Mouse (Mus musculus) myocyte (in vitro differentiated cells): ENCODE measurements around the gene Rbfox1. TPM values are rescaled to one million over a fixed set of nuclear protein-coding genes. Genes with fewer than 3 reads are reported as not detected.

Experiments
- H3K27me3 ChIP-seq: one replicate; pipeline ENCODE4 v1.6.1; 2011; ENCODE audit not compliant: control insufficient read depth, insufficient read depth, insufficient read length
- H3K36me3 ChIP-seq: one replicate; pipeline ENCODE4 v1.6.1; 2011; ENCODE audit not compliant: control insufficient read depth, insufficient read depth
- H3K4me2 ChIP-seq: one replicate; pipeline ENCODE4 v1.6.1; 2011; ENCODE audit warnings: low read depth, control low read depth
- H3K4me3 ChIP-seq: one replicate; pipeline ENCODE4 v1.5.1; 2011; ENCODE audit warnings: mild to moderate bottlenecking, control low read depth, moderate library complexity
- H3K79me2 ChIP-seq: one replicate; pipeline ENCODE4 v1.6.1; 2011; ENCODE audit not compliant: control insufficient read depth, insufficient read depth
- H3ac ChIP-seq: one replicate; pipeline ENCODE4 v1.6.1; 2011; ENCODE audit not compliant: control insufficient read depth, insufficient read length
- CEBPB ChIP-seq: IDR thresholded peaks from 2 replicates; pipeline ENCODE4 v1.6.1; 2011; ENCODE audit warnings: mild to moderate bottlenecking, moderate library complexity; ENCODE audit not compliant: poor library complexity, insufficient read depth, severe bottlenecking
- E2F4 ChIP-seq: IDR thresholded peaks from one replicate; pipeline ENCODE4 v1.6.1; 2011; ENCODE audit warnings: mild to moderate bottlenecking, control low read depth, moderate library complexity; ENCODE audit not compliant: insufficient read depth
- MAX ChIP-seq: IDR thresholded peaks from one replicate; pipeline ENCODE4 v1.6.1; 2011; ENCODE audit warnings: low read depth, mild to moderate bottlenecking, control low read depth
- MYOD1 ChIP-seq, 3 experiments: IDR thresholded peaks; one replicate each; pipeline ENCODE4 v1.6.1; 2011; ENCODE audit warnings: control low read depth in 2 of 3, low read depth in 2 of 3, mild to moderate bottlenecking in 2 of 3, moderate library complexity in 1 of 3; ENCODE audit not compliant: insufficient read length in 2 of 3, control insufficient read depth in 1 of 3
- MYOG ChIP-seq, 3 experiments: IDR thresholded peaks; one replicate each; pipeline ENCODE4 v1.6.1; 2011; ENCODE audit warnings: control low read depth in 2 of 3, low read depth in 2 of 3, mild to moderate bottlenecking in 2 of 3; ENCODE audit not compliant: insufficient read length in 2 of 3, control insufficient read depth in 1 of 3, insufficient read depth in 1 of 3
- POLR2A ChIP-seq: IDR thresholded peaks from one replicate; pipeline ENCODE4 v1.6.1; 2011; ENCODE audit warnings: low read depth, mild to moderate bottlenecking, control low read depth, moderate library complexity; ENCODE audit not compliant: insufficient read length
- POLR2AphosphoS2 ChIP-seq: IDR thresholded peaks from one replicate; pipeline ENCODE4 v1.6.1; 2011; ENCODE audit warnings: low read depth, control low read depth; ENCODE audit not compliant: insufficient read length
- REST ChIP-seq: IDR thresholded peaks from one replicate; pipeline ENCODE4 v1.6.1; 2011; ENCODE audit warnings: mild to moderate bottlenecking, control low read depth, moderate library complexity; ENCODE audit not compliant: insufficient read depth, insufficient read length
- SRF ChIP-seq: IDR thresholded peaks from one replicate; pipeline ENCODE4 v1.6.1; 2011; ENCODE audit warnings: low read depth; ENCODE audit not compliant: control insufficient read depth, insufficient read length
- TCF12 ChIP-seq: IDR thresholded peaks from one replicate; pipeline ENCODE4 v1.6.1; 2011; ENCODE audit warnings: mild to moderate bottlenecking, control low read depth; ENCODE audit not compliant: poor library complexity, insufficient read depth, severe bottlenecking
- TCF3 ChIP-seq: IDR thresholded peaks from one replicate; pipeline ENCODE4 v1.6.1; 2011; ENCODE audit warnings: low read depth, control low read depth; ENCODE audit not compliant: insufficient read length
- USF1 ChIP-seq: IDR thresholded peaks from one replicate; pipeline ENCODE4 v1.6.1; 2011; ENCODE audit warnings: low read depth, mild to moderate bottlenecking, control low read depth, moderate library complexity
- polyA plus RNA-seq: library from polyadenylated mRNA; unstranded; fragments of >200 nt; fragmentation: generic; extraction: Trizol; gene quantifications from one replicate; pipeline ENCODE4 v1.2.1, GENCODE M21; 2012; ENCODE audit warnings: missing spikeins

The Rbfox1 gene
- polyA plus RNA-seq, 1 experiment, result 8.3 TPM

GRCm38 (mm10) chr16:7049162-7049971, 1164.2 kb downstream of the Rbfox1 start:
- Histone ChIP-seq H3K27me3 (no peaks in the 10 kb centered on the region), H3K4me3 (no peak overlapping the region), H3K4me2 (no peak overlapping the region), H3ac (no peak overlapping the region), H3K36me3 (no peaks in the 10 kb centered on the region), H3K79me2 (no peaks in the 10 kb centered on the region)
- TF ChIP-seq TCF3 (no peak), E2F4 (no peak), POLR2AphosphoS2 (no peak), REST (no peak), CEBPB (no peak), MYOD1 (IDR thresholded peaks at IDR 0.05; ENCODE audit: control insufficient read depth in 1 of 3, insufficient read length in 2 of 3, low read depth in 2 of 3) (no peak), POLR2A (no peak), SRF (no peak), USF1 (no peak), MAX (no peak), TCF12 (no peak), MYOG (IDR thresholded peaks at IDR 0.05; ENCODE audit: control insufficient read depth in 1 of 3, insufficient read depth in 1 of 3, insufficient read length in 2 of 3, low read depth in 2 of 3) (no peak)

- Histone ChIP-seq H3K4me3 (no peak overlapping the region), H3K27me3 (no peaks in the 10 kb centered on the region), H3K79me2 (no peaks in the 10 kb centered on the region), H3K4me2 (no peak overlapping the region), H3K36me3 (no peaks in the 10 kb centered on the region), H3ac (no peak overlapping the region)
- TF ChIP-seq TCF3 (no peak), MAX (no peak), USF1 (no peak), SRF (no peak), MYOD1 (IDR thresholded peaks at IDR 0.05; ENCODE audit: control insufficient read depth in 1 of 3, insufficient read length in 2 of 3, low read depth in 2 of 3) (no peak), E2F4 (no peak), MYOG (IDR thresholded peaks at IDR 0.05; ENCODE audit: control insufficient read depth in 1 of 3, insufficient read depth in 1 of 3, insufficient read length in 2 of 3, low read depth in 2 of 3) (no peak), POLR2A (no peak), REST (no peak), TCF12 (no peak), CEBPB (no peak), POLR2AphosphoS2 (no peak)
These were observed 1165.8 kb downstream of the Rbfox1 start for GRCm38 (mm10) chr16:7050945-7051344.

GRCm38 (mm10) chr16:7051991-7052390, 1166.8 kb downstream of the Rbfox1 start:
- H3K79me2 ChIP-seq, result no peaks in the 10 kb centered on the region
- TF ChIP-seq TCF12, result no peak
- TF ChIP-seq MAX, result no peak
- no peak for TF ChIP-seq MYOG (IDR thresholded peaks at IDR 0.05; ENCODE audit: control insufficient read depth in 1 of 3, insufficient read depth in 1 of 3, insufficient read length in 2 of 3, low read depth in 2 of 3)
- TF ChIP-seq CEBPB, result no peak
- no peak for TF ChIP-seq USF1
- no peak overlapping the region for H3ac ChIP-seq
- H3K27me3 ChIP-seq, result no peaks in the 10 kb centered on the region
- no peak overlapping the region for H3K4me3 ChIP-seq
- H3K4me2 ChIP-seq, result no peak overlapping the region
- no peaks in the 10 kb centered on the region for H3K36me3 ChIP-seq

GRCm38 (mm10) chr16:7052408-7052807, 1167.3 kb downstream of the Rbfox1 start:
- TF ChIP-seq MYOD1 (IDR thresholded peaks at IDR 0.05; ENCODE audit: control insufficient read depth in 1 of 3, insufficient read length in 2 of 3, low read depth in 2 of 3) (no peak), TCF12 (no peak), MAX (no peak), POLR2A (no peak), E2F4 (no peak), REST (no peak), MYOG (IDR thresholded peaks at IDR 0.05; ENCODE audit: control insufficient read depth in 1 of 3, insufficient read depth in 1 of 3, insufficient read length in 2 of 3, low read depth in 2 of 3) (no peak), TCF3 (no peak)
- Histone ChIP-seq H3K36me3 (no peaks in the 10 kb centered on the region), H3ac (no peak overlapping the region), H3K4me3 (no peak overlapping the region), H3K27me3 (no peaks in the 10 kb centered on the region), H3K4me2 (no peak overlapping the region), H3K79me2 (no peaks in the 10 kb centered on the region)

- Histone ChIP-seq H3K4me2 (no peak overlapping the region), H3K36me3 (no peaks in the 10 kb centered on the region), H3K27me3 (no peaks in the 10 kb centered on the region), H3K4me3 (no peak overlapping the region), H3ac (no peak overlapping the region), H3K79me2 (no peaks in the 10 kb centered on the region)
- TF ChIP-seq E2F4, result no peak
- peak; percentile 40 to 83 (median 70) for TF ChIP-seq MYOD1 (IDR thresholded peaks at IDR 0.05; ENCODE audit: control insufficient read depth in 1 of 3, insufficient read length in 2 of 3, low read depth in 2 of 3)
- TF ChIP-seq MYOG (IDR thresholded peaks at IDR 0.05; ENCODE audit: control insufficient read depth in 1 of 3, insufficient read depth in 1 of 3, insufficient read length in 2 of 3, low read depth in 2 of 3), result peak in 2 of 3 experiments; percentile 80 to 82
- TF ChIP-seq TCF12, result peak; percentile 2
These were observed 1172.6 kb downstream of the Rbfox1 start for GRCm38 (mm10) chr16:7057789-7058188.
